ENCODE assay signal across 8 mouse cellular contexts in the genomic region with DNA sequence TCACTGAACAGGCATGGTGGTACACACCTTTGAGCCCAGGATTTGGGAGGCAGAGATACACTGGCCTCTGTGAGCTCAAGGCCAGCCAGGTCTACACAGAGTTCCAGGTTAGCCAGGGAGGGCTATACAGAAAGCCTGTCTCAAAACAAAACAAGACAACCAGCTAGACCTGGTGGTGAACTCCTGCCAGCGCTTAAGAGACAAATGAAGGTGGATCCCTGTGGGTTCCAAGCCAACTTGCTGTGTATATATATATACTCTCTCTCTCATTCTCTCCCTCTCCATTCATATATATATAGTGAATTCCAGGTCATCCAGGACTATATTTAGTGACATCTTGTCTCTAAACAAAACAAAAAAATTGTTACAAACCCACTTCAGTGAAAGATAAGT. TPM values are rescaled to one million over a fixed set of nuclear protein-coding genes. Genes with fewer than 3 reads are reported as not detected.
A peak's percentile ranks its signal among the peaks of the same experiment; 100 is the strongest.
DNase-seq lines count a peak whose midpoint lies in the region; ATAC-seq and TF ChIP-seq lines count a peak whose summit lies in the region.

No protein-coding gene starts in this region.

- WGBS in heart, embryonic 12.5 days: 57% methylated on average over 1 of the region's 1 CpGs
- WGBS in heart, adult 2 months: 36% methylated on average over 1 of the region's 1 CpGs
- 52% methylated on average over 1 of the region's 1 CpGs for WGBS in forebrain, postnatal 0 days
- 78% methylated on average over 1 of the region's 1 CpGs for WGBS in macrophage (ENCODE audit: missing documents)

- no peaks in the 10 kb centered on the region for H3K9me3 ChIP-seq in heart, embryonic 12.5 days (replicated peaks)
- H3K9me3 ChIP-seq in CH12.LX (replicated peaks; ENCODE audit: low read length): no peaks in the 10 kb centered on the region
- H3K9me3 ChIP-seq in forebrain, postnatal 0 days (ENCODE audit: low read length): no peaks in the 10 kb centered on the region

- H3K27me3 ChIP-seq in heart, embryonic 12.5 days (replicated peaks): no peaks in the 10 kb centered on the region
- H3K27me3 ChIP-seq in heart, adult 2 months (ENCODE audit: control insufficient read depth, insufficient read depth, low read length): no peaks in the 10 kb centered on the region
- no peaks in the 10 kb centered on the region for H3K27me3 ChIP-seq in CH12.LX (replicated peaks)
- H3K27me3 ChIP-seq in forebrain, postnatal 0 days (ENCODE audit: insufficient read depth, low read length): no peaks in the 10 kb centered on the region

- TF ChIP-seq EP300 in heart, adult 2 months (IDR thresholded peaks at IDR 0.05; ENCODE audit: insufficient read depth, low read depth, low read length): no peak
- no peak for TF ChIP-seq EP300 in CH12.LX (IDR thresholded peaks at IDR 0.05; ENCODE audit: low read length)

- H3K79me2 ChIP-seq in heart, adult 2 months (replicated peaks; ENCODE audit: control insufficient read depth, insufficient read depth, low read length): peaks cover 1% of the 10 kb centered on the region; the same call in 1 of the 2 replicates
- H3K79me2 ChIP-seq in CH12.LX (replicated peaks; ENCODE audit: control insufficient read depth, extremely low read depth, insufficient read depth, poor library complexity, severe bottlenecking): peaks cover 12% of the 10 kb centered on the region
- H3K79me2 ChIP-seq in macrophage (ENCODE audit: inconsistent target): peaks cover 71% of the 10 kb centered on the region

- no peak for DNase-seq in heart, adult 2 months
- DNase-seq in CH12.LX (ENCODE audit: extremely low read depth): no peak
- no peak for DNase-seq in forebrain, postnatal 0 days
- DNase-seq in MN1 (ENCODE audit: low spot score): no peak
- DNase-seq in cerebellum, postnatal 25 days: no peak
- no peak for DNase-seq in urinary bladder, postnatal 25 days (ENCODE audit: low spot score)

- no peak for ATAC-seq in heart, embryonic 12.5 days (ENCODE audit: insufficient number of reproducible peaks, low FRiP score)
- no peak for ATAC-seq in forebrain, postnatal 0 days

- no peak for TF ChIP-seq POLR2A in heart, adult 2 months (IDR thresholded peaks at IDR 0.05; ENCODE audit: insufficient read depth, low read depth, low read length)
- no peak for TF ChIP-seq POLR2A in CH12.LX (IDR thresholded peaks at IDR 0.05; ENCODE audit: low read depth, low read length)

- no peak for TF ChIP-seq CTCF in heart, adult 2 months (IDR thresholded peaks at IDR 0.05)
- no peak for TF ChIP-seq CTCF in CH12.LX (conservative IDR thresholded peaks at IDR 0.05 in 1 of 2, IDR thresholded peaks at IDR 0.05 in 1 of 2; ENCODE audit: low read depth in 2 of 2, low read length in 2 of 2)
- no peak for TF ChIP-seq CTCF in forebrain, postnatal 0 days (IDR thresholded peaks at IDR 0.05; ENCODE audit: low read depth)

- dilution Hi-C loops in CH12.LX (cut with MboI; ENCODE audit: extremely low pct_ligation_motif_present, extremely low pct_unique_long_range_greater_than_20kb, low sequenced_read_pairs): no loop called here

- H3K27ac ChIP-seq in heart, embryonic 12.5 days (ENCODE audit: poor library complexity, severe bottlenecking): no peak overlapping the region
- H3K27ac ChIP-seq in heart, adult 2 months: no peak overlapping the region
- H3K27ac ChIP-seq in CH12.LX (ENCODE audit: insufficient read depth, low read depth) (no peak overlapping the region), macrophage (peak overlapping the region; percentile 85)
- peak overlapping the region; percentile 85 for H3K27ac ChIP-seq in forebrain, postnatal 0 days (ENCODE audit: low read depth, low read length)

- peaks cover 42% of the 10 kb centered on the region for H3K36me3 ChIP-seq in heart, embryonic 12.5 days
- H3K36me3 ChIP-seq in heart, adult 2 months (ENCODE audit: control insufficient read depth, insufficient read depth, low read length): no peaks in the 10 kb centered on the region
- H3K36me3 ChIP-seq in CH12.LX (replicated peaks in 1 of 2; ENCODE audit: control insufficient read depth in 1 of 2, insufficient read depth in 1 of 2, low read length in 1 of 2) (peaks cover 10 to 47% of the 10 kb centered on the region in 2 experiments), macrophage (ENCODE audit: inconsistent target) (peaks cover 18% of the 10 kb centered on the region; the same call in 1 of the 2 replicates)
- H3K36me3 ChIP-seq in forebrain, postnatal 0 days (ENCODE audit: insufficient read depth): peaks cover 18% of the 10 kb centered on the region

- TF ChIP-seq RAD21 in CH12.LX (IDR thresholded peaks at IDR 0.05; ENCODE audit: low read depth, low read length): no peak

- in situ Hi-C loops in CH12.LX (cut with MboI; ENCODE audit: low pct_ligation_motif_present, low pct_unique_long_range_greater_than_20kb, low sequenced_read_pairs): no loop called here

- intact Hi-C loops in heart, adult 2 months (cut with DNase I): loop anchor here (1.0 to 2.0 kb wide), 2 partner anchors 19 to 107 kb away; a partner anchor contains a TSS

- peak overlapping the region; percentile 85 for H3K4me3 ChIP-seq in heart, embryonic 12.5 days
- no peak overlapping the region; the same call in 1 of the 2 replicates for H3K4me3 ChIP-seq in heart, adult 2 months
- H3K4me3 ChIP-seq in CH12.LX (replicated peaks in 1 of 3; ENCODE audit: low read depth in 2 of 3, low read length in 2 of 3, poor library complexity in 1 of 3) (peak overlapping the region; percentile 86 to 93 (median 93)), macrophage (ENCODE audit: inconsistent target) (peak overlapping the region; percentile 91)
- H3K4me3 ChIP-seq in forebrain, postnatal 0 days (ENCODE audit: low read depth, low read length): peak overlapping the region; percentile 53

- H3K4me1 ChIP-seq in heart, embryonic 12.5 days (replicated peaks): peaks cover 21% of the 10 kb centered on the region
- peaks cover 3% of the 10 kb centered on the region for H3K4me1 ChIP-seq in heart, adult 2 months (ENCODE audit: control insufficient read depth, insufficient read depth, low read length)
- peaks cover 5 to 25% of the 10 kb centered on the region in 2 experiments; a peak in 2 of 4 replicates for H3K4me1 ChIP-seq in CH12.LX (ENCODE audit: control insufficient read depth in 1 of 2, insufficient read depth in 2 of 2)
- H3K4me1 ChIP-seq in forebrain, postnatal 0 days (ENCODE audit: insufficient read depth): 0 out of 2 replicates have a peak, but pooled peaks cover 4% of the 10 kb centered on the region

- peak overlapping the region; percentile 88 for H3K4me2 ChIP-seq in heart, embryonic 12.5 days
- peak overlapping the region; percentile 38 for H3K4me2 ChIP-seq in CH12.LX (ENCODE audit: insufficient read depth, low read depth, poor library complexity, severe bottlenecking)
- H3K4me2 ChIP-seq in forebrain, postnatal 0 days (ENCODE audit: low read depth): peak overlapping the region; percentile 60

- H3K9ac ChIP-seq in heart, embryonic 12.5 days: peak overlapping the region; percentile 88
- no peak overlapping the region for H3K9ac ChIP-seq in heart, adult 2 months (ENCODE audit: low read depth, low read length)
- peak overlapping the region; percentile 79 for H3K9ac ChIP-seq in CH12.LX (ENCODE audit: insufficient read depth, low read depth)
- peak overlapping the region; percentile 66 for H3K9ac ChIP-seq in forebrain, postnatal 0 days

RNA-seq across cellular contexts. Expression of a gene that starts 0.8 kb away (rescaled TPM):
- polyA plus RNA-seq in heart, embryonic 12.5 days (2016; fragmentation: Nextera tagmentation; extraction: Ambion mirVana): 14.9 and 16.1 TPM in 2 replicates
- 10 to 100 TPM; 13.3 to 14.0 TPM for total RNA-seq in heart, adult 2 months (2021)
- polyA plus RNA-seq in heart, adult 2 months (2012; rRNA removed): 17.0 and 19.1 TPM in 2 replicates
- total RNA-seq in CH12.LX (2012; rRNA removed) (22.0 and 26.8 TPM in 2 replicates), CH12.LX (2014; rRNA removed) (15.8 and 16.8 TPM in 2 replicates)
- polyA plus RNA-seq in CH12.LX (2012; ENCODE audit: insufficient read length, low read depth) (10.5 and 11.9 TPM in 2 replicates), macrophage (2018) (9.7 to 17.7 TPM (median 17.1 TPM) in 3 replicates)
- 17.4 and 23.0 TPM in 2 replicates for total RNA-seq in forebrain, postnatal 0 days (2014; rRNA removed)
- polyA plus RNA-seq in forebrain, postnatal 0 days (2015; fragmentation: Nextera tagmentation; extraction: Ambion mirVana): 13.7 and 17.1 TPM in 2 replicates
- 10 to 100 TPM; 13.2 to 88.3 (median 46.7) TPM for total RNA-seq in macrophage (2018; cell fraction: chromatin; rRNA removed)
- 10 to 100 TPM; 10.1 to 25.7 (median 18.6) TPM for total RNA-seq in macrophage (2018; cell fraction: cytosol; rRNA removed)
- 10 to 100 TPM in 25 of 26 experiments, 1 to 10 TPM in 1; 10.0 to 45.4 (median 28.2) TPM for total RNA-seq in macrophage (2018; cell fraction: nucleus; rRNA removed)

RNA-seq across cellular contexts. Expression of a gene that starts 1.0 kb away (rescaled TPM):
- 5.4 and 6.7 TPM in 2 replicates for polyA plus RNA-seq in heart, embryonic 12.5 days (2016; fragmentation: Nextera tagmentation; extraction: Ambion mirVana)
- total RNA-seq in heart, adult 2 months (2021): 1 to 10 TPM; 1.7 to 2.1 TPM
- polyA plus RNA-seq in heart, adult 2 months (2012; rRNA removed): 2.1 and 2.8 TPM in 2 replicates
- total RNA-seq in CH12.LX (2012; rRNA removed): 3.5 and 3.7 TPM in 2 replicates
- total RNA-seq in CH12.LX (2014; rRNA removed): 1.6 and 2.3 TPM in 2 replicates
- polyA plus RNA-seq in CH12.LX (2012; ENCODE audit: insufficient read length, low read depth): 2.1 and 2.5 TPM in 2 replicates
- 5.5 and 6.7 TPM in 2 replicates for total RNA-seq in forebrain, postnatal 0 days (2014; rRNA removed)
- polyA plus RNA-seq in forebrain, postnatal 0 days (2015; fragmentation: Nextera tagmentation; extraction: Ambion mirVana): 2.6 and 5.2 TPM in 2 replicates
- total RNA-seq in macrophage (2018; cell fraction: chromatin; rRNA removed): 1 to 10 TPM in 22 of 26 experiments, under 1 TPM in 4; 0.50 to 7.0 (median 3.2) TPM
- total RNA-seq in macrophage (2018; cell fraction: cytosol; rRNA removed): 1 to 10 TPM in 22 of 26 experiments, under 1 TPM in 4; 0.65 to 4.2 (median 2.9) TPM
- total RNA-seq in macrophage (2018; cell fraction: nucleus; rRNA removed): 1 to 10 TPM in 25 of 26 experiments, under 1 TPM in 1; 0.78 to 7.5 (median 2.9) TPM
- polyA plus RNA-seq in macrophage (2018): 3.3 to 3.6 TPM (median 3.4 TPM) in 3 replicates

RNA-seq across cellular contexts. Expression of a gene that starts 18.3 kb away (rescaled TPM):
- polyA plus RNA-seq in heart, embryonic 12.5 days (2016; fragmentation: Nextera tagmentation; extraction: Ambion mirVana): 30.8 and 31.7 TPM in 2 replicates
- 10 to 100 TPM; 21.2 to 30.3 TPM for total RNA-seq in heart, adult 2 months (2021)
- 24.7 and 29.0 TPM in 2 replicates for polyA plus RNA-seq in heart, adult 2 months (2012; rRNA removed)
- total RNA-seq in CH12.LX (2012; rRNA removed) (2.3 and 3.3 TPM in 2 replicates), CH12.LX (2014; rRNA removed) (0.71 and 1.1 TPM in 2 replicates)
- polyA plus RNA-seq in CH12.LX (2012; ENCODE audit: insufficient read length, low read depth) (1.1 and 1.5 TPM in 2 replicates), macrophage (2018) (7.1 to 8.5 TPM (median 7.3 TPM) in 3 replicates)
- 72.0 and 77.5 TPM in 2 replicates for total RNA-seq in forebrain, postnatal 0 days (2014; rRNA removed)
- polyA plus RNA-seq in forebrain, postnatal 0 days (2015; fragmentation: Nextera tagmentation; extraction: Ambion mirVana): 48.5 and 50.2 TPM in 2 replicates
- total RNA-seq in macrophage (2018; cell fraction: chromatin; rRNA removed): 10 to 100 TPM in 14 of 26 experiments, 1 to 10 TPM in 12; 2.6 to 40.5 (median 11.0) TPM
- 10 to 100 TPM in 2 of 26 experiments, 1 to 10 TPM in 24; 3.7 to 10.5 (median 6.8) TPM for total RNA-seq in macrophage (2018; cell fraction: cytosol; rRNA removed)
- total RNA-seq in macrophage (2018; cell fraction: nucleus; rRNA removed): 10 to 100 TPM in 8 of 26 experiments, 1 to 10 TPM in 18; 2.4 to 25.0 (median 5.7) TPM

RNA-seq across cellular contexts. Expression of a gene that starts 18.6 kb away (rescaled TPM):
- 9.8 and 10.1 TPM in 2 replicates for polyA plus RNA-seq in heart, embryonic 12.5 days (2016; fragmentation: Nextera tagmentation; extraction: Ambion mirVana)
- 1 to 10 TPM; 4.5 to 5.3 TPM for total RNA-seq in heart, adult 2 months (2021)
- 5.1 and 6.4 TPM in 2 replicates for polyA plus RNA-seq in heart, adult 2 months (2012; rRNA removed)
- 9.5 and 9.6 TPM in 2 replicates for total RNA-seq in CH12.LX (2012; rRNA removed)
- total RNA-seq in CH12.LX (2014; rRNA removed): 5.3 and 5.8 TPM in 2 replicates
- polyA plus RNA-seq in CH12.LX (2012; ENCODE audit: insufficient read length, low read depth): 10.4 and 13.8 TPM in 2 replicates
- 11.2 and 18.6 TPM in 2 replicates for total RNA-seq in forebrain, postnatal 0 days (2014; rRNA removed)
- polyA plus RNA-seq in forebrain, postnatal 0 days (2015; fragmentation: Nextera tagmentation; extraction: Ambion mirVana): 27.5 and 32.6 TPM in 2 replicates
- total RNA-seq in macrophage (2018; cell fraction: chromatin; rRNA removed): 1 to 10 TPM in 12 of 26 experiments, under 1 TPM in 12, not detected in 2; 0.36 to 3.9 (median 1.0) TPM
- 1 to 10 TPM; 1.9 to 7.7 (median 5.5) TPM for total RNA-seq in macrophage (2018; cell fraction: cytosol; rRNA removed)
- 1 to 10 TPM in 22 of 26 experiments, under 1 TPM in 4; 0.60 to 5.6 (median 1.8) TPM for total RNA-seq in macrophage (2018; cell fraction: nucleus; rRNA removed)
- polyA plus RNA-seq in macrophage (2018): 4.8 to 5.4 TPM (median 5.2 TPM) in 3 replicates

RNA-seq across cellular contexts. Expression of a gene that starts 24.1 kb away (rescaled TPM):
- 0.36 and 1.6 TPM in 2 replicates for polyA plus RNA-seq in heart, embryonic 12.5 days (2016; fragmentation: Nextera tagmentation; extraction: Ambion mirVana)
- total RNA-seq in heart, adult 2 months (2021): under 1 TPM in 1 of 2 experiments, not detected in 1; 0.50 TPM
- polyA plus RNA-seq in heart, adult 2 months (2012; rRNA removed): not detected in 2 replicates
- total RNA-seq in CH12.LX (2012; rRNA removed) (not detected in 2 replicates), CH12.LX (2014; rRNA removed) (not detected in 2 replicates)
- polyA plus RNA-seq in CH12.LX (2012; ENCODE audit: insufficient read length, low read depth) (not detected in 2 replicates), macrophage (2018) (not detected in 3 replicates)
- total RNA-seq in forebrain, postnatal 0 days (2014; rRNA removed): 0.38 and 2.9 TPM in 2 replicates
- polyA plus RNA-seq in forebrain, postnatal 0 days (2015; fragmentation: Nextera tagmentation; extraction: Ambion mirVana): 0.50 and 0.63 TPM in 2 replicates
- 1 to 10 TPM in 2 of 26 experiments, not detected in 24; 1.5 to 1.7 TPM for total RNA-seq in macrophage (2018; cell fraction: chromatin; rRNA removed)
- not detected for total RNA-seq in macrophage (2018; cell fraction: cytosol; rRNA removed)
- total RNA-seq in macrophage (2018; cell fraction: nucleus; rRNA removed): 1 to 10 TPM in 1 of 26 experiments, not detected in 25; 1.0 TPM

Comparison
In these comparisons a context has a peak if more than half of its experiments do, and no peak if none do; other contexts are left out.
1. H3K27ac ChIP-seq: peak in forebrain, postnatal 0 days (single experiment) and macrophage (single experiment); none in heart, embryonic 12.5 days (single experiment), heart, adult 2 months (single experiment) and CH12.LX (single experiment).
2. H3K4me2 ChIP-seq: peak in every context shown above with its lines; median percentile 88 in heart, embryonic 12.5 days; 60 in forebrain, postnatal 0 days; 38 in CH12.LX.